Mouse (Mus musculus): ENCODE measurements around the gene Tmsb4x. TPM values are rescaled to one million over a fixed set of nuclear protein-coding genes. Genes with fewer than 3 reads are reported as not detected.

The Tmsb4x gene
- polyA plus RNA-seq (2011; ENCODE audit: insufficient read depth, insufficient read length, low read depth, missing spikeins), result 543 and 559 TPM in 2 replicates

DNA sequence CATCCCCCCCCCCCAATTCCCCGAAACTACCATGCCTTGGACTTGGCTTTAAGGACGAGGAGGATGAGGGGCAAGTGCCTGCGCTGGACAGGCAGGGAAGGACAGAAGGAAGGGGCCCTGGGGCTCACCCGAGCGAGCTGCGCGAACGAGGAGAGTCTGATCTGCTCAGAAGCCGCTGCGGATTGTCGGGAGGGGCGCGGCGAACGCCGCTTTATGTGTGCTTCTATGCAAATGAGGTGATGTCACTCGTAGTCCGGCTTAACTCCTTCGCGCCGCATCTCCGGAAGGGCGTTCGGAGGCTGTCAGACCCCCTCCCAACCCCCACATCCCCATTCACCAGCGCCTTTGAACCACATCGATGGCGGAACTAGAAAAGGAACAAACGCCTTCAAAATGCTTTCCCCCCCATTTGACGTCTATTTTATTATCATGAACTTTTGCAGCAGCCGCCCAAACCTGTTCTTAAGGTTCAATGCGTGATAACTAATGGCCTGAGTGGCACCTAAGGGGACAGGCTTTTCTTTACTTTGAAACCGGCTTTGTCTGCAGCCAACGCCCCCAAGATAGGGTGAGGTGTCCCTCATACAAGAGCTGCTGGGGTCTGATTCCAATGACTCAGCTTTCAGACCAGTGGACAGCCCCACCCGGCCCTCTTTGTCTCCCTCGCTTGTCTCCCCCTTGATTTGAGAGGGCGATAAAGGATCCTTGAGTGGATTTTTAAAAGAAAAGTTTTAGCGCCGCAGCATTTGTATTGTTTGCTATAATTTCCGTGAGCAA is at the start of gene Tmsb4x:
TSS of gene Tmsb4x (minus strand) at position 338 of the 777 bp plus-strand sequence.
- Histone ChIP-seq H3K9ac (ENCODE audit: low read depth, poor library complexity, severe bottlenecking) (peak within 1 kb of the TSS; percentile 94), H3K27ac (ENCODE audit: insufficient read depth, low read length) (peak within 1 kb of the TSS; percentile 82), H3K4me3 (ENCODE audit: low read depth, low read length) (peak within 1 kb of the TSS; percentile 89), H3K4me1 (ENCODE audit: control insufficient read depth, insufficient read depth, low read length) (no peaks in the 10 kb centered on the region), H3K27me3 (ENCODE audit: control insufficient read depth, insufficient read depth, low read length, poor library complexity, severe bottlenecking) (no peaks in the 10 kb centered on the region), H3K36me3 (ENCODE audit: control insufficient read depth, insufficient read depth, low read length, poor library complexity, severe bottlenecking) (peaks cover 7% of the 10 kb centered on the region), H3K9me3 (replicated peaks; ENCODE audit: control insufficient read depth, insufficient read depth, low read length, poor library complexity, severe bottlenecking) (no peaks in the 10 kb centered on the region)
- TF ChIP-seq EP300 (IDR thresholded peaks at IDR 0.05; ENCODE audit: insufficient read depth, low read depth, low read length) (0 out of 2 replicates have a peak, but pooled peaks have one; percentile 37), POLR2A (IDR thresholded peaks at IDR 0.05; ENCODE audit: insufficient read depth, low read length) (peak; percentile 91), CTCF (IDR thresholded peaks at IDR 0.05; ENCODE audit: low read depth, low read length) (no peak)

- Histone ChIP-seq H3K36me3 (ENCODE audit: control insufficient read depth, insufficient read depth, low read length, poor library complexity, severe bottlenecking) (no peaks in the 10 kb centered on the region), H3K9ac (ENCODE audit: low read depth, poor library complexity, severe bottlenecking) (no peak overlapping the region), H3K4me3 (ENCODE audit: low read depth, low read length) (no peak overlapping the region), H3K4me1 (ENCODE audit: control insufficient read depth, insufficient read depth, low read length) (no peaks in the 10 kb centered on the region), H3K27ac (ENCODE audit: insufficient read depth, low read length) (no peak overlapping the region), H3K27me3 (ENCODE audit: control insufficient read depth, insufficient read depth, low read length, poor library complexity, severe bottlenecking) (no peaks in the 10 kb centered on the region), H3K9me3 (replicated peaks; ENCODE audit: control insufficient read depth, insufficient read depth, low read length, poor library complexity, severe bottlenecking) (peaks cover 2% of the 10 kb centered on the region; the same call in 1 of the 2 replicates)
- TF ChIP-seq POLR2A (IDR thresholded peaks at IDR 0.05; ENCODE audit: insufficient read depth, low read length) (no peak), EP300 (IDR thresholded peaks at IDR 0.05; ENCODE audit: insufficient read depth, low read depth, low read length) (no peak), CTCF (IDR thresholded peaks at IDR 0.05; ENCODE audit: low read depth, low read length) (no peak)
These were observed 32.6 kb upstream of the Tmsb4x start for GRCm38 (mm10) chrX:167241736-167242135.

- Histone ChIP-seq H3K4me3 (ENCODE audit: low read depth, low read length) (no peak overlapping the region), H3K4me1 (ENCODE audit: control insufficient read depth, insufficient read depth, low read length) (no peaks in the 10 kb centered on the region), H3K27me3 (ENCODE audit: control insufficient read depth, insufficient read depth, low read length, poor library complexity, severe bottlenecking) (no peaks in the 10 kb centered on the region), H3K9ac (ENCODE audit: low read depth, poor library complexity, severe bottlenecking) (no peak overlapping the region), H3K27ac (ENCODE audit: insufficient read depth, low read length) (no peak overlapping the region), H3K36me3 (ENCODE audit: control insufficient read depth, insufficient read depth, low read length, poor library complexity, severe bottlenecking) (no peaks in the 10 kb centered on the region), H3K9me3 (replicated peaks; ENCODE audit: control insufficient read depth, insufficient read depth, low read length, poor library complexity, severe bottlenecking) (no peaks in the 10 kb centered on the region)
- TF ChIP-seq EP300 (IDR thresholded peaks at IDR 0.05; ENCODE audit: insufficient read depth, low read depth, low read length), result no peak
- TF ChIP-seq POLR2A (IDR thresholded peaks at IDR 0.05; ENCODE audit: insufficient read depth, low read length), result no peak
- TF ChIP-seq CTCF (IDR thresholded peaks at IDR 0.05; ENCODE audit: low read depth, low read length), result no peak
These were observed 30.3 kb upstream of the Tmsb4x start for GRCm38 (mm10) chrX:167239293-167239921.

GRCm38 (mm10) chrX:167233104-167233687 is 24.1 kb upstream of the Tmsb4x start:
- H3K4me3 ChIP-seq (ENCODE audit: low read depth, low read length), result no peak overlapping the region
- H3K27me3 ChIP-seq (ENCODE audit: control insufficient read depth, insufficient read depth, low read length, poor library complexity, severe bottlenecking), result no peaks in the 10 kb centered on the region
- no peaks in the 10 kb centered on the region for H3K9me3 ChIP-seq (replicated peaks; ENCODE audit: control insufficient read depth, insufficient read depth, low read length, poor library complexity, severe bottlenecking)
- TF ChIP-seq CTCF (IDR thresholded peaks at IDR 0.05; ENCODE audit: low read depth, low read length), result peak; percentile 50
- no peak for TF ChIP-seq EP300 (IDR thresholded peaks at IDR 0.05; ENCODE audit: insufficient read depth, low read depth, low read length)
- 0 out of 2 replicates have a peak overlapping the region, but pooled peaks have one; percentile 33 for H3K9ac ChIP-seq (ENCODE audit: low read depth, poor library complexity, severe bottlenecking)
- peak overlapping the region; percentile 64 for H3K27ac ChIP-seq (ENCODE audit: insufficient read depth, low read length)
- H3K36me3 ChIP-seq (ENCODE audit: control insufficient read depth, insufficient read depth, low read length, poor library complexity, severe bottlenecking), result no peaks in the 10 kb centered on the region
- H3K4me1 ChIP-seq (ENCODE audit: control insufficient read depth, insufficient read depth, low read length), result peaks cover 2% of the 10 kb centered on the region

- Histone ChIP-seq H3K27me3 (ENCODE audit: control insufficient read depth, insufficient read depth, low read length, poor library complexity, severe bottlenecking) (no peaks in the 10 kb centered on the region), H3K27ac (ENCODE audit: insufficient read depth, low read length) (no peak overlapping the region; the same call in 1 of the 2 replicates), H3K4me1 (ENCODE audit: control insufficient read depth, insufficient read depth, low read length) (peaks cover 2% of the 10 kb centered on the region), H3K4me3 (ENCODE audit: low read depth, low read length) (no peak overlapping the region), H3K36me3 (ENCODE audit: control insufficient read depth, insufficient read depth, low read length, poor library complexity, severe bottlenecking) (no peaks in the 10 kb centered on the region), H3K9ac (ENCODE audit: low read depth, poor library complexity, severe bottlenecking) (no peak overlapping the region), H3K9me3 (replicated peaks; ENCODE audit: control insufficient read depth, insufficient read depth, low read length, poor library complexity, severe bottlenecking) (no peaks in the 10 kb centered on the region)
- TF ChIP-seq EP300 (IDR thresholded peaks at IDR 0.05; ENCODE audit: insufficient read depth, low read depth, low read length) (no peak), POLR2A (IDR thresholded peaks at IDR 0.05; ENCODE audit: insufficient read depth, low read length) (no peak), CTCF (IDR thresholded peaks at IDR 0.05; ENCODE audit: low read depth, low read length) (no peak)
These were observed 22.0 kb upstream of the Tmsb4x start for GRCm38 (mm10) chrX:167231150-167231549.

Data from ES-Bruce4 (cell line).